ENCODE assay signal across 9 mouse cellular contexts in the genomic region with DNA sequence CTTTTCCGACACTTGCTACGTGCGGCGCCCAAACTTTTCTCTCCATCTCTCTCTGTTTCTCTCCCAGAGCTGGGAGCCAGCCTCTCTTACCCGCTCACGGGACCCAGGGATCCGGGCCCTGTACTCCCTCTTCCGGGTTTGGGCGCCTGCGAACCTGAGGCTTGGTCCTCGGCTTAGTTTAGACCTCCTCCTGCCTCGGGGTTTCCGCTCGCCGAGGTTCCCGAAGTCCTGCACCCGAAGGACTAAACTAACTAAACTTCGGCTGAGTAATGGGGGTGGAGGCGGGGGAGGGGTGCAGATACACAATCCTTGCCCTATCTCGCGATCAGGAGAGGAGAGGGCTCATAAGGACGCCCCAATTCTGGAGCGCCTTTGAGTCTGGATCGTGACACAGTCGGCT. TPM values are rescaled to one million over a fixed set of nuclear protein-coding genes. Genes with fewer than 3 reads are reported as not detected.
DNase-seq lines count a peak whose midpoint lies in the region; ATAC-seq lines count a peak whose summit lies in the region.
"Had no signal": no experiment of that assay in that cellular context is flagged by ENCODE, and none has a peak within 500 bp of the region (broad histone marks: within the 10 kb centered on the region; RNA-seq: fewer than 3 reads in every experiment).

A gene (minus strand): TSS at position 223 of the 400 bp plus-strand sequence.

- H3K27ac ChIP-seq in embryonic facial prominence, embryonic 13.5 days = peak within 1 kb of the TSS; percentile 66; the same call in 1 of the 2 replicates
- peak within 1 kb of the TSS; percentile 90 for H3K27ac ChIP-seq in limb, embryonic 15.5 days

- H3K27me3 ChIP-seq in embryonic facial prominence, embryonic 13.5 days = peaks cover 97% of the 10 kb centered on the region
- peaks cover 77% of the 10 kb centered on the region for H3K27me3 ChIP-seq in limb, embryonic 15.5 days

- no peaks in the 10 kb centered on the region for H3K9me3 ChIP-seq in embryonic facial prominence, embryonic 13.5 days
- no peaks in the 10 kb centered on the region for H3K9me3 ChIP-seq in limb, embryonic 15.5 days

- H3K9ac ChIP-seq in embryonic facial prominence, embryonic 13.5 days = peak within 1 kb of the TSS; percentile 73
- peak within 1 kb of the TSS; percentile 61 for H3K9ac ChIP-seq in limb, embryonic 15.5 days

- H3K4me2 ChIP-seq in embryonic facial prominence, embryonic 13.5 days = peak within 1 kb of the TSS; percentile 94
- H3K4me2 ChIP-seq in limb, embryonic 15.5 days = peak within 1 kb of the TSS; percentile 78

- no peaks in the 10 kb centered on the region for H3K36me3 ChIP-seq in embryonic facial prominence, embryonic 13.5 days
- H3K36me3 ChIP-seq in limb, embryonic 15.5 days = no peaks in the 10 kb centered on the region

- 0% methylated on average over 25 of the region's 25 CpGs for WGBS in embryonic facial prominence, embryonic 13.5 days
- WGBS in limb, embryonic 15.5 days = under 1% methylated on average over 25 of the region's 25 CpGs

- H3K4me3 ChIP-seq in embryonic facial prominence, embryonic 13.5 days = peak within 1 kb of the TSS; percentile 57
- H3K4me3 ChIP-seq in limb, embryonic 15.5 days = peak within 1 kb of the TSS; percentile 57

- peak in 1 of 2 experiments; percentile 18 for DNase-seq in left cerebral cortex, adult 18-20 months (ENCODE audit: low spot score in 2 of 2)
- DNase-seq in left cerebral cortex, adult 9 months (ENCODE audit: low spot score in 2 of 2) = no peak
- DNase-seq in kidney, adult 11 months = peak; percentile 64
- DNase-seq in yolk sac, embryonic 10.5 days (ENCODE audit: low spot score) = peak; percentile 58
- no peak for DNase-seq in thymus, adult 18-20 months
- no peak for DNase-seq in adrenal gland, postnatal 10 days

- peaks cover 54% of the 10 kb centered on the region for H3K4me1 ChIP-seq in embryonic facial prominence, embryonic 13.5 days
- H3K4me1 ChIP-seq in limb, embryonic 15.5 days = peaks cover 57% of the 10 kb centered on the region

- no peak for ATAC-seq in embryonic facial prominence, embryonic 13.5 days (ENCODE audit: insufficient number of reproducible peaks, insufficient read depth, low FRiP score, low TSS enrichment, low read depth)
- ATAC-seq in limb, embryonic 15.5 days (ENCODE audit: insufficient number of reproducible peaks, low FRiP score, low TSS enrichment, low read depth) = peak; percentile 7; the same call in 1 of the 2 replicates

RNA-seq across cellular contexts. Expression of the gene that starts here (rescaled TPM):
- total RNA-seq in left cerebral cortex, adult 18-20 months (2021) = 10 to 100 TPM; 12.5 to 12.7 TPM
- polyA plus RNA-seq in embryonic facial prominence, embryonic 13.5 days (2015; fragmentation: Nextera tagmentation; extraction: Ambion mirVana) = 0.84 and 1.1 TPM in 2 replicates
- polyA plus RNA-seq in limb, embryonic 15.5 days (2015; fragmentation: Nextera tagmentation; extraction: Ambion mirVana) = 4.5 and 6.0 TPM in 2 replicates
- total RNA-seq in adrenal gland, postnatal 10 days (2021) = 1 to 10 TPM; 1.6 to 4.3 TPM
- total RNA-seq: neutrophil, adult 5-6 weeks had no signal

Comparison
In these comparisons a context has a peak if more than half of its experiments do, and no peak if none do; other contexts are left out.
1. DNase-seq: peak in kidney, adult 11 months (single experiment) and yolk sac, embryonic 10.5 days (single experiment); none in left cerebral cortex, adult 9 months (0 of 2), thymus, adult 18-20 months (0 of 2) and adrenal gland, postnatal 10 days (single experiment).